Mouse (Mus musculus): ENCODE results near the gene Cwc25.

Cwc25 gene

DNA sequence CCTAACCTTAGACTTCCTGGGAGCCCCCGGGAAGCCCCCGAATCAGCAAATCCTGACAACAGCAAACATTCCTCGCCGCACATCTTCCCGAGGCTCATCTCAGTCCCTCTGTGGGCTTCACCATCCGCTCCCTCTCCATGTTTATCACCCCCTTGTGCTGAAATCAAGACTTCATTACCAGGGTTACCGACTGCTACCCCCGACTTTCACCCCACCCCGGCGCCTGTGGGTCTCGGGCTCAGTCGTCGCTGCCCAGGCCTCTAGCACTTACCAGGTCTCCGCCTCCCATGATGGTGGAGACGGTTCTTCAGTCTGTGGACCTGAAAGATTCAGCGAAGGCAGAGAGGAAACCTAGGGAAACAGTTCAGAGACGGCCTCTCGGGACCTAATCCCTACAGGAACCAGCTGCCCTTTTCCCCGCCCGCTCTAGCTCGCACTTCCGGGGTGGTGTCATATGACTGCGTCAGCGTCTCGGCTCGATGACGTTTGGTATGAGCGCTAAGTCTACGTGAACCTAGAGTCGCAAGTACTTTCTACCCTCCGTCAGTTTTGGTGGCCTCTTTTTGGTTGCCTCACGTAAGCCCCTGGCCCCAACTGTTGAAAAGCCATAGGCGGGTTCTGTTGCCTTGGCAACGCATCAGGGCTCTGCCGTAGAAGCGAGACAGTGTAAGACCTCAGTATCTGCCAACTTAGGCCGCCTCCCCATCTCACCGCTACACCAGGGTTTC lies at the start of gene Cwc25:
TSS of gene Cwc25 (minus strand) at position 403 of the 728 bp plus-strand sequence.
- DNase-seq = peak; percentile 95

DNA sequence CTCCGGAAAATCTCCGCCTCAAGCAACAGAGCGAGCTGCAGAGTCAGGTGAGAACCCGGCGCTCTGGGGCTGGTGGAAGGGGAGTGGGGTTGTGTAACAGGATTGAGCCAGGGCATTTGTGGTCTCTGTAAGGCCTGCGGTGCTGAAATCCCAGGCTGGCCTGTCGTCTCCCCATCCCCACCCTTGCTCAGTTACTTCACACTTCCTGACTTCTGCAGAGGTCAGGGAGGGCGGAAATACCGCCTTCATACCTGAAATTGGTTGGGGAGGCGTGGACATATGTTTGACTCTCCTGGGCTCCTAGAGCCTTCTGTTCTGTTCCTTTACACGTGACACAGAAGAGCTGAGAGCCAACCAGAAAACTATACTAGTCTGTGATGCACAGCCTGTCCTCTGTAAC lies 49.4 kb upstream of the Cwc25 start:
- DNase-seq = no peak

DNA sequence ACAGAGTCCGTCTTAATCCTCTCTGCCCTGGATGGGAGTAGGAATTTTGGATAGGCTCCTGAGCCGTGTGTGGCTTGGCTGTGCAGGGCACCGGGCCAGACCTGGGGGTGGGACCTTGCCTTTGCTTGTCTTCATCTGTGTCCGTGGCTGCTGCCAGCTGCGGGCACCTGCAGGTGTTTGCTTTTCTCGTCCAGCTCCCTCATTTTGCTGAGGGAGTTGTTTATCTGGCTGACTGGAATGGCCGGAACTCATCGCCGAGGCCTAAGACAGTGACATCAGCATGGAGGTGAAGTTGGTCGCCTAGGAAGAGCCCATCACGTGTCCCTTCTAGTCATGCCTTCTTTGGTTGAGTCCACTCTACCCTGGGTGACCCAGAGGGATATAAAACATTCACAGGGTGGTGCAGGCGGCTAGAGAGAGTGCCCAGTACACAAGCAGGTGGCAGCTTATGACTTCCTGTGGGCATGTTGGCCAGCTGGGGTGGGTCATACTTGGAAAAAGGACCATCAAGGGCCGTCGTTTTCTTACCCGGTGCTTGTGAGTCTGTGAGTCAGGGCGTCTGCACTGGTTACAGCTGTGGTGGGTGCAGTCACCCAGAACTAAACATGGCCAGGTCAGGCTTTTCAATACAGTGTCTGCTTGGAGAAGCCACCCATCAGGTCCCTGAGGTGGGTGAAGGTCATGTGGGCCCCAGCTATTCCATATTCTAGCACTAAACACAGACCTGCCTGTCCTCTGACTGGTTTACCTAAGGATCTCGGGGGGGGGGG lies 47.6 kb upstream of the Cwc25 start:
- DNase-seq = no peak

DNA sequence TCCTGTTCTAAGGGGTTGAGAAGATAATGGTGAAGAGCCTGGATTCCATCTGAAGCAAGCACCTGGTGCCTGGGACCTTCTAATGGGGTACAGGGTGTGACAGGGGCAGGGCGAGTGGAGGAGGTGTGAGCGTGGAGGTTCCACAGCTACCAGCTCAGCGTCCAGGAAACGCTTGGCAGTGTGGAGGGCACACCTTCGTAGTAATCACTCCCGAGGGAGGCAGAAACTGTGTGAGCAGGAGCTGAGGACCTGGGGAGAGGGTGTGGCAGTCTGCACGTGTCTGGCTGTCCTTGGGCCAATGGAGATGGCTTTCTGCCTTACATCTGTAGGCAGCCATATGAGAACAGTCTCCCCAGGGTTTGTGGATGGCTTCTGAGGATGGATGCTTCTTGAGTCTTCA lies 46.7 kb upstream of the Cwc25 start:
- DNase-seq = no peak

DNA sequence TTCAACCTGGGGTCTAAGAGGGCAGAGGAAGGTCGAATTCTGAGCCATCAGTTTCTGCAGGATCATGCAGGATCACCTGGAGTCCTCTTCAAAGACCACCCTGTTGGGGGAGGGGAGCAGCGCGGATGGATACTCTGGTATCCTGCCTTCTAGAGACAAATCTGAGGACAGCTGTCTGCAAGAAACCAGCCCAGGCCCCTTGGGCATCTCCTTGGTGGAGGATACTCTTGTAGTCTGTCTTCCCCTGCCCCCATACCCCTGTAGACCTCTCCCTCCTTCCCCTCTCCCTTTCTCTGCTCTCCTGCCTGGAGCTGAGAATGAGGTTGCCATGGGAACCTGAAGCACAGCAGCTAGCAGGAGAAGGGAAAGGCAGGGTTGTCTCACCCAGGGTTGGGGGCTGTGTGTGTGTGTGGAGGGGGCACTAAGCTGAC lies 46.1 kb upstream of the Cwc25 start:
- DNase-seq = no peak

DNA sequence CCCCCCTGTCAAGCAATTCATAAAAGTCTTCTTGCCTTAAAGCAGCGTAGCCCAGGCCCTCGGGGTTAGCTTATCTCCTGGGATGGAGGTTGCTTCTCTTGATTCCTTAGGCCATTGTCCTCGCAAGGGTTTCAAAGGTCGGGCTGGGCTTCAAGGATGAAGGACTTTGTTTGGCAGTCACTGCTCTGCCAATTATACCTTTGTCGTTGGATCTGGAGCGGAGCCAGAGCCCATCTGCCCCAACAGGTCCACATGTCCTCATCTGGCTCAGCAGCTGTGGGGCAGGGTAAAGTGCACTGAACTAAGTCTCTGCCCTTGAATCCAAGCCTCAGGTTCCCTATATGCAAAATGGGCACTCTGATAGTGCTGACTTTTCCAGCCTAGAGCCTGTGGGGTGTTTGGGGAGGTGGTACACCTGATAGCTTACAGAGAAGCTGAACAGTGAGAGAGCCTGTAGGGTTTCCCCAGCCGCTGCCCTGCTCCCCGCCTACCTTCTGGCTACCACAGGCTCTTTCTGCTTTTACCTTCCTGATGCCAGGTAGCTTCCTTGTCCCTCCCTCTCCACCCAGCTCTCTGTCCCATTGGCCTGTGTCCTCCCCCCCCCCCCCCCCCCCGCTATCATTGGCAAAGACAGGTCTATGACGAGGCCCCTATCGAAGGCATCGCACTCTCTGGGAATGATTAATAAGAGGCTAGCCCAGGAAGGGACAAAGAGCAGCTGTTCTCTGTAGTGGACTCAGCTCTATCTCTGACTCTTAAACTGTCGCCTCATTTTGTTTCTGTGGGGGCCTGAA lies 45.4 kb upstream of the Cwc25 start:
- DNase-seq = no peak

DNA sequence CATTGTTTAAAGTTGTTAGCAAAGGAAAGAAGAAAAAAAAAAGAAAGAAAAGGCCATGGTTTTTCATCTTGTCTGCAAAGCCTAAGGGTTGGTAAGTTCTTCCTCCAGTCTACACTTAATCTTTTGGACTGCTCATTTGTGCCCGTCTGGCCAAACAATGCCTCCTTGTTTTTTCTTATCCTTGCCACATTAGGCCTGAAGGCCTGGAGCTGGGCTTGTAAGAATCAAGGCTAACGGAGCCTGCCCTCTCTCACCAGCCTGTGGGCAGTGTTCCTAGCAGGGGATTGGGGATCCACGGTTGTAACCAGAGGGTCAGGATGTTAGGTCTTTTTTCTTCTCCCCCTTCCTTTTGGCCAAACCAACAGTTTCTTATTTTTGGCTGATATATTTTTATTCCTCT lies 44.6 kb upstream of the Cwc25 start:
- DNase-seq = no peak

DNA sequence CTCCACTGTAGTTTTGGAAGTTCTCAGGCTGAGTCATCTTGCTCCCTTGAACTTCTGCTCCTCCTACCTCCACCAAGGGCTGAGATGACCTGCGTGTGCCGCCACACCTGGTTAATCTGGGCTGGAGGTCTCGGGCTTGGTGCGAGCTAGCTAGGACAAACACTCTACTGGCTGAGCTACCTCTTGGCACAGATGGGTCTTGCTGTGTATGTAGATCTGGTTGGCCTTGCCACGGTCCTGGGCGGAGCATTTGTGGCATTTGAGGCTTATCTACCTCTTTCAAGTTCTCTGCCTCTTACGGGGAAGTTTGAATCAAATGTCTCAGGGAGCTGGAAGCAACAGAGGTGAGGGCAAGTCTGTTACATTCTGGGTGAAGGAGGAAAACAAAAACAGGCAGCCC lies 44.0 kb upstream of the Cwc25 start:
- DNase-seq = no peak

DNA sequence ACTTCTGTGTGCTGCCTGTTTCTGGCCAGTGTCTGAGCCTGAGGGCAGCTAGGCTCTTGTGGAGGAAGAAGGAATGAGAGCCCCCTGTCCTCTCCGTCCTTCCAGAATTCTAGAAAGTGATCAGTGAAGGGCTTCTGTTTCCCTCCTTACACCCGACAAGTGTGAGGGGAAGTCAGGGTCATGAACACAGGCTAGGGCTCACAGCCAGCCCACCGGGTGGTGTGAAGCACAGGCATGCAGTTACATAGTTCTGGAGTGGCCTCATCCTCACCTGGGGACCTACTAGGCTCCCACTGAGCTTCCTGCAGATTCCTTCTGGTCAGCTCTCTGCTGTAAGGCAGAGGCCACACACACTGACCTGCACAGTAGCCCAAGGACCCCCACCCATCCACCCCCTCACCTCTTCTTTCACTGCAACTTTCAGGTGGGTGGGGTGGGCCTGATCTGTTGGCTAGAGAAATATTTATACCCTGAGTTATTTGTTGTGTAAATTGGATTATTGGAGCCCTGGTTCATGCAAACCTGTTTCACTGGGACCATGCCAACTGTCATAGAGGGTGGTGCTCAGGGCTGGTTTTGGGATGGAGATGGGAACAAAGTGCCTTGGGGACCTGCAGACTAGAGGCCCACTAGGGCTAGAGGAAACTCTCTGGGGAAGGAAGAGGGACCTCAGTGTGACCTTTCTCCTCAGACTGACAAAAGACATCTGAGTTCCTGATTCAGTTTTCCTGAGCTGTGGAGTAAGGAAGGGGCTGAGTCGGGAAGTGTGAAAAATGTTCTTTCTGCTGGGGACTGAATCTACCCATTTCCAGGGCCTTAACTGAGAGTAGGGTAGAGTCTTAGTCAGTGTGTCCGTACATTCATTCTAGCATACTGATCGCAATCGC lies 43.1 kb upstream of the Cwc25 start:
- peak in 1 of 2 experiments; percentile 21 for DNase-seq

DNA sequence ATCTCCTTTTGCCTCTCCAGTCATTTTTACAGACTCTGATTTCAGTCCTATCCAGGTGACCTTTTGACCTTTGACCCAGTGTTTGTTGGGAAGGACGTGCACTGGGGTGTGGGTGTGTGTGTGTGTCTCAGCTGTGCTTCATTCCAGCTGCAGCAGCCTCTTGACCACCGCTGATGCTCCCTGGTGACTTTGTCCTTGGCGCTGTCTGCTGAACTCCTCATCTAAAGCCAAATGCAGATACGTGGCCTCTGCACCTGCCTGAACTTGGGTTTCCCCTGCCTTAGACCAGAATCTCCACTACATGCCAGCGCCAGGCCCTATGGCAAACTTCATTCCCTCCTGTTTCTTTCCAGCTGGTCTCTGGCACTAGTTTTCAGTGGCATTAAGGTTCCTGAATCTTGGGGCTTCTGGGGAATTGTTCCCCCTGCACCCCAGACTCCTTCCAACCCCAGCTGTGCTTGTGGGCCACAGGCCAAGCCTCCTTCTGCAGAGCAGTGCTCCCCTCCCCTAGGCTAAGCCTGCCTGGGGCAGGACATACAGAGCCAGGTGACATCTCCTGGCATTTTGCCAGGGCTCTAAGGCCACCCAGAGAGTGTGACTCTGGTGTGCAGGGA lies 42.4 kb upstream of the Cwc25 start:
- DNase-seq = peak; percentile 67 to 69

DNA sequence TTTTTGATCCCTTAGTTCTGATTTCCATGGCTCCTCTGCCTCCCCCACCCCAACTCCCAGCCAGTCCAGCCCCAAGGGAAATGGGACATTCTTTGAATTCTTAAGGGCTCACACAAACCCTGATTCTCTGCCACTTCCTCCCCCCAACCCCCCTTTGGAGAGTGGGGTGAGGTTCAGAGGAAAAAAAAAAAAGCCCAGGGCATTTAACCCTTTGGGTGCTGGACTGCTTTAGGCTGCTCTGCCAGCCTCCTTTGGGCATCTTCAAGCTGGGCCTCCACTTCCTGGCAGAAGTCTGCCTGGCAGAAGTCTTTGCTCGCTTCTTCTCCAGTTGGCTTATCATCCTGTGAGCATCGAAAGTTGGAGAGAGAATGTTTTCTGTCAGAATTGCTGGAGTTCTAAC lies 41.7 kb upstream of the Cwc25 start:
- DNase-seq = no peak

DNA sequence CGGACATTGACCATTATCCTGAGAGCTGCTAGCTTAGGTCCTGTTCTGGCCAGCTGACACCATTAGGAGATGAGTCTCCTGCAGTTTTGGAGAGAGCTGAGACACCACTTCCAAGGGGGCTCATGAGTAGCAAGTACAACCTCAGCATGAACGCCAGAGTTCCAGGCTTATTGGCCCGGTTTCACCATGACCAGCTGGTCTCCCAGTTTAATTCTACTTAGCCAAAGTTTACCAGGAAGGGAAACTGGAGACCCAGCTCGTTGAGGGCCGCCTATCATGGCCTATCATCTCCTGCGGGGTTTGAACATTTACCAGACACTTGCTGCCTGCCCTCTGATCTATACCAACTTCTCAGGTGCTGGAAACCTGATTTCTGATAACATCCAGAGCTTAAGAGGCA lies 41.3 kb upstream of the Cwc25 start:
- no peak for DNase-seq

DNA sequence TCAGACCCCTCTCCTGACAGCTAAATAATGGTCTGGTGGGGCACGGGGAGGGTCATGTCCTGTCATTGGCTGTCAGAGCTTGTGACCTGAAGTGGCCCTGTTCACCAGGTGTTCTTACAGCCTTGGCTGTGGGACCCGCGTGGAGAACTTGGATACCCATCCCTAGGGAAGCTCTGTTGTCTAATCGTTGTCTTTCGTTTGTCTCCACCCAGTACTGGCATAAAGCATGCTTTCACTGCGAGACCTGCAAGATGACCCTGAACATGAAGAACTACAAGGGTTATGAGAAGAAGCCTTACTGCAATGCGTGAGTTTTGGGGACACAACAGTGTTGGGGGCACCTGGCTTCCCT lies 40.2 kb upstream of the Cwc25 start:
- peak in 1 of 2 experiments; percentile 11 for DNase-seq

DNA sequence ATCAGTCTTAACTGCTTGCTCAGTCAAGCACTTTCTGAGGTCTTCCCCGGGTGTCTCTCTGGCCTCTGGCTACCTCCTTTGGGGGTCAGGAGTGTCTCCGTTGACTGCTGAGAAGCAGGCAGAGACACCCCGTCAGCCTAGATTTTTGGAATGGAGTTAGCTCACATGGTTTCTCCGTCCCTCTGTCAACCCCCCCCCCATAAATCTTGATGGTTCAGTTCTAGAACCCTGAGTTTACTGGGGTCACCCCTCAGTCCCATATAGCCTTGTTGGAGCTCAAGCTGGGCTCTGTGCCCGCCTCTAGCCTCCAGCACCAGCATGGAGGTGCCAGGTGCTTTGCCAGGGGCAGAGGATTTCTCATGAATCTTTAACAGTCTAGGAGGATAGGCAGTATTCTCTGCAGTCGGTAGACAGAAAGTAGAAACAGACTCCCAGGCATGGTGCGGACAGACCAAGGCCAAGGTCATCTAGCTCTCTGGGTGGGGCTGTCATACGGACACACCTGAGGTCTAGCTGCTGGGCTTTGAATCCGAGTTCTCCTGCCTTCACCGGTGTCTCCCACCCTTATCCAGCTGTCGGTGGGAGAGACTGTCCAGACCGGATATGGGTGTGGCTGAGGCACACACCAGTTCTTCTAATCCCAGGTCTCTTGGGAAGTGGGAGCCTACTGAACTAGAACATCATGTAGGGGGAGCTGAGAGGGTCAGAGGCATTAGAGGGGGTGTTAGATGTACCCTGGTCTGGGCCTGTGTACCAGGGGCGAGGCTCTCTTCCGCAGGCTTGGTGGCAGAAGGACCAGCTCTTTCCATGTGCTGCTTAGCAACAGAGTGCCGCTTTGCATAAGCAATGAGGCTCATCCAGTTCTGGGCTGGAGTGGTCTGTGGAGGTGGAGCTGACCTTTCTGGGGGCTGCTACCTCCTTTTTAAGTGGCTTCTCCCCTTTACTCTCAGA lies 39.6 kb upstream of the Cwc25 start:
- DNase-seq = peak in 1 of 2 experiments; percentile 44

DNA sequence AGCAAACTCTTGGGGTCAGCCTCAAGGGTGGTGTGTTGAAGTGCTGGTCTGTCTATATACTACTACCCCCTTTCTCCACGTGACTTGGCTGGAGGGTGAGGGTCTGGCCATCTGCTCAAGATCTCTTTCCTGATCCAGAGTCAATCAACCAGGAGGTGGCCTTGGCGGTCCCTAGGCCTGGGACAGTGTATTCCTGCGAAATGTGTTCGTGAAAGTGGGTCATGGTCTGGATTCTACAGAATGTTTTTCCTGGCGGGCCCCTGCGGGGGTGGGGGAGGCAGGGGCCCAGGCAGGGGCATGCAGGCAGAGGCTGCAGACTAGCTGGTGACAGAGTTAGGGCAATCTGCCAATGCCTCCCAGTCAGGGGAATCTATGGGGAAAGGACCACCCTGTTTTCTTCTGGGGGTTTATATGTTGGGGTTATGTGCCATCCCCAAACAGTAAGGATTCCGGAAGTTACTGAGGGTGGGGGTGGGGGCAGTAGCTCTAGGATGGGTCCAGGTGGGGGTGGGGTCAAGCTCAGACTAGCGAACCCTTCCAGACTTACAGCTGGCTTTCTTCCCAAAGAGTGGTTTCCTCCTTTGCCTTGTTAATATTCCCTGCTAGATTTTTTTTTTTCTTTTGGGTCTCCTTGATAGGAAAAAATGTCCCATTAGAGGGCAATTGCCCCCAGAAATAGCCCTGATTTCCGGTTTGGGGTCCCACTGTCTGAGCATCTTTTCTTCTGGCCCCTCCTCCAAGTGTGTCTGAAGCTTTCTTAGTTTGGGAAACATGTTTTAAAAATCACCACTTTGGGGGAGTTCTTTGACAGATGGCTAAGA lies 38.7 kb upstream of the Cwc25 start:
- peak in 1 of 2 experiments; percentile 37 for DNase-seq

DNA sequence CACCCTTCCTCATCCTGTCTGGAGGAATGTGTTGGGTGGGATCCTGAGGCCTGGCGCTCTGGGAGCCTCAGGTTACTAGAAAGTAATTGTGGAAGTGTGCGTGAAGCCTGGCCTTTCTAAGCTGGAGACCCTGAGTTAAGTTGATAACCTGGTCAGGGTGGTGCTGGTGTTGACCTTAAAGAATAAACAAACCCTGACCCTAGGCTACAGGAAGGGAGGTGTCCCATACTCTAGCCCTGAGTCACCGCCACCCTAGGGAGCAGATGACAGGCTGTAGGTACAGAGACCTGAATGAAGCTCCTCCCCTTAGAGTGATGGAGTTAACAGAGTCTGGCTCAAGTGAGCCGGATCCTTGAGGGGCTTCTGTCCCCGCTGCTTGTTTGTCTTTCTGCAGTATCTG lies 37.5 kb upstream of the Cwc25 start:
- DNase-seq = peak in 1 of 2 experiments; percentile 8

DNA sequence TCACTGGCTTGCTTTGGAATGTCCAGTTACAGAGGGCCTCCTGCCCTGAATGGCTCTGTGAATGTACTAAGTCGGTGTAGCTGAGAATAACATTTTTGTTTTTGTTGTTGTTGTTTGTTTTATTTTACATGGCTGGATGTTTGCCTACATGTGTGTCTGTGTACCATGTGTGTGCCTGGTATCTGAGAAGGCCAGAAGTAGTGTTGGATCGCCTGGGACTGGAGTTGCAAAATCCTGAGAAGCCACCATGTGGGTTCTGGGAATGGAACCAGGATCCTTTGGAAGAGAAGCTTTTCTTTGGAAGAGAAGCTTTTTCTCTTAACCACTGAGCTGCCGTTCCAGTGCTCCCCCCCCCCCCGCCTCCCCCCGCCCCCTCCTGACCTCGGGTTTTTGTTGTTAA lies 36.1 kb upstream of the Cwc25 start:
- DNase-seq = peak in 1 of 2 experiments; percentile 15

DNA sequence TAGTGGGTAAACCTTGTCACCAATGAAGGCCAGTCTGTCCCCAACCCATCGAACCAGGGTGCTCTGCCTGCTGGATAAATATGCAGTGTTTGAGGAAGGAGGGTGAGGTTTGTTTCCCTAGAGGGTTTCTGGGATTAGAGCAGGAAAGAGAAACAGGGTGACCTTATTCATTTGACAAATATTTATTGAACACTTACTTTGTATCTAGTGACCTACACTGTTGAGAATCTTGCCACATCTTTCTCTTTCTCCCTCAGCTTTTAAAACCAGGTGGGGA lies 35.8 kb upstream of the Cwc25 start:
- peak in 1 of 2 experiments; percentile 3 for DNase-seq

DNA sequence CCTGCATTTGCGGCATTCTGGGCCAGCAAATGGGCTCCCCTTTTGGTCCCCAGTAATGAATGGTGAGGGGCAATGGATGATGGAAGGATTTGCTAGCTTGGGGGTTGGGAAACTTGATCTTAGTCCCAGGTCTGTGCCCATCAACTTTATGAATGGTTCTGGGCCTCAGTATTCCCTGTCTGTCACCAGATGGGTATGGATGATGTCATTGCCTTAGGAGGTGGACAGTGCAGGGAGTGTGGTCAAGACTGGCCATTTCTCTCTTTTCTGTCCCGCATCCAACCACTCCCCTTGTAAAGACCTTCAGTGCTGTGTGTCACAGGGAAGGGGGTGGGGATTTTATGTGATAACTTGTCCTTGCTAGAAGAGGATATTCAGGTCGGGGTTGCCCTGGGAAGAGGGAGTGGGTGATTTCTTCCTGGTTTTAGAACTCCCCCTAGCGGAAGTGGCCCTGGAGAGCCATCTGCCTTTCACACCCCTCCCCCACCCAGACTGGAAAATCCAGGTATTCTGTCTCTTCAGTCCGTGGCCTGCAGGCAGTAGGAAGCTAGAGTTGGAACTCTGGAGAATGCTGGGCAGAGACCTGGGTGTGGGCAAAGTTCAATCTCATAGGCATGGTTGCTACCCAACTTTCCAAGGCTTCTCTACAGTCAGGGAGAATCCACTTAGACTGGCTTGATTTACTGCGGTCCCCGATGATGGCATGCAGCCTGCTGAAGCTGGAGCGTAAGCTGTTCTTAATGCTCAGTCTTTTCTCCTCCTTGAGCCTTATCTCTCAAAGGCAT lies 35.2 kb upstream of the Cwc25 start:
- DNase-seq = peak; percentile 66 to 67
